Mouse (Mus musculus): ENCODE results near the gene Slc39a13. TPM values are rescaled to one million over a fixed set of nuclear protein-coding genes. Genes with fewer than 3 reads are reported as not detected.
"Not testable (repeated sequence)": the region's sequence is repeated elsewhere in the genome, so short reads cannot be mapped to it uniquely, and the experiment has no call there.

The Slc39a13 gene
- polyA plus RNA-seq, 1 experiment from 2014 or later = 31.6 TPM

GRCm38 (mm10) chr2:91053181-91053933, 16.9 kb downstream of the Slc39a13 start:
- peak overlapping the region; percentile 75 for H3K4me3 ChIP-seq
- peaks cover 44% of the 10 kb centered on the region for H3K36me3 ChIP-seq
- DNase-seq (ENCODE audit: low spot score) = no peak
- H3K27ac ChIP-seq = peak overlapping the region; percentile 90
- WGBS = 0% methylated on average over 6 of the region's 6 CpGs
- no peaks in the 10 kb centered on the region for H3K9me3 ChIP-seq (replicated peaks)
- H3K4me1 ChIP-seq = peaks cover 13% of the 10 kb centered on the region
- no peaks in the 10 kb centered on the region for H3K27me3 ChIP-seq (ENCODE audit: low read depth, poor library complexity, severe bottlenecking)

GRCm38 (mm10) chr2:91052752-91053151, 17.5 kb downstream of the Slc39a13 start:
- DNase-seq (ENCODE audit: low spot score) = no peak
- Histone ChIP-seq H3K4me3 (peak overlapping the region; percentile 75), H3K27ac (no peak overlapping the region), H3K9me3 (replicated peaks) (no peaks in the 10 kb centered on the region), H3K36me3 (peaks cover 38% of the 10 kb centered on the region), H3K4me1 (peaks cover 14% of the 10 kb centered on the region), H3K27me3 (ENCODE audit: low read depth, poor library complexity, severe bottlenecking) (no peaks in the 10 kb centered on the region)
- WGBS = 72% methylated on average over 2 of the region's 2 CpGs

GRCm38 (mm10) chr2:91051917-91052316, 18.3 kb downstream of the Slc39a13 start:
- Histone ChIP-seq H3K9me3 (replicated peaks) (no peaks in the 10 kb centered on the region), H3K4me1 (peaks cover 19% of the 10 kb centered on the region), H3K27ac (no peak overlapping the region), H3K36me3 (peaks cover 29% of the 10 kb centered on the region), H3K4me3 (no peak overlapping the region), H3K27me3 (ENCODE audit: low read depth, poor library complexity, severe bottlenecking) (no peaks in the 10 kb centered on the region)
- DNase-seq (ENCODE audit: low spot score) = no peak
- 87% methylated on average over 3 of the region's 3 CpGs for WGBS

- no peak overlapping the region for H3K27ac ChIP-seq
- DNase-seq (ENCODE audit: low spot score) = no peak
- no peaks in the 10 kb centered on the region for H3K27me3 ChIP-seq (ENCODE audit: low read depth, poor library complexity, severe bottlenecking)
- H3K36me3 ChIP-seq = peaks cover 8% of the 10 kb centered on the region
- no peak overlapping the region for H3K4me3 ChIP-seq
- 70% methylated on average over 9 of the region's 9 CpGs for WGBS
- H3K4me1 ChIP-seq = peaks cover 21% of the 10 kb centered on the region
- no peaks in the 10 kb centered on the region for H3K9me3 ChIP-seq (replicated peaks)
Observed at GRCm38 (mm10) chr2:91047359-91047758, 22.9 kb downstream of the Slc39a13 start.

GRCm38 (mm10) chr2:91045805-91046204, 24.4 kb downstream of the Slc39a13 start:
- not testable (repeated sequence) for DNase-seq (ENCODE audit: low spot score); H3K36me3 ChIP-seq; H3K4me3 ChIP-seq; H3K9me3 ChIP-seq (replicated peaks); H3K27me3 ChIP-seq (ENCODE audit: low read depth, poor library complexity, severe bottlenecking)
- H3K4me1 ChIP-seq = peaks cover 21% of the 10 kb centered on the region
- 76% methylated on average over 1 of the region's 1 CpGs for WGBS
- H3K27ac ChIP-seq = peak overlapping the region; percentile 46; the same call in 1 of the 2 replicates

GRCm38 (mm10) chr2:91044727-91045126, 25.5 kb downstream of the Slc39a13 start:
- peak overlapping the region; percentile 46; the same call in 1 of the 2 replicates for H3K27ac ChIP-seq
- DNase-seq (ENCODE audit: low spot score) = no peak
- peaks cover 21% of the 10 kb centered on the region for H3K4me1 ChIP-seq
- H3K4me3 ChIP-seq = no peak overlapping the region
- H3K27me3 ChIP-seq (ENCODE audit: low read depth, poor library complexity, severe bottlenecking) = no peaks in the 10 kb centered on the region
- H3K36me3 ChIP-seq = no peaks in the 10 kb centered on the region
- no peaks in the 10 kb centered on the region for H3K9me3 ChIP-seq (replicated peaks)
- 79% methylated on average over 13 of the region's 13 CpGs for WGBS

GRCm38 (mm10) chr2:91042651-91043398, 27.4 kb downstream of the Slc39a13 start:
- DNase-seq (ENCODE audit: low spot score) = no peak
- Histone ChIP-seq H3K9me3 (replicated peaks) (no peaks in the 10 kb centered on the region), H3K36me3 (no peaks in the 10 kb centered on the region), H3K4me1 (peaks cover 21% of the 10 kb centered on the region), H3K27me3 (ENCODE audit: low read depth, poor library complexity, severe bottlenecking) (no peaks in the 10 kb centered on the region), H3K27ac (no peak overlapping the region), H3K4me3 (no peak overlapping the region)
- 67% methylated on average over 21 of the region's 21 CpGs for WGBS

- Histone ChIP-seq H3K36me3 (no peaks in the 10 kb centered on the region), H3K4me1 (peaks cover 14% of the 10 kb centered on the region), H3K27me3 (ENCODE audit: low read depth, poor library complexity, severe bottlenecking) (no peaks in the 10 kb centered on the region), H3K4me3 (no peak overlapping the region), H3K9me3 (replicated peaks) (no peaks in the 10 kb centered on the region), H3K27ac (no peak overlapping the region)
- WGBS = 80% methylated on average over 8 of the region's 8 CpGs
- no peak for DNase-seq (ENCODE audit: low spot score)
Observed at GRCm38 (mm10) chr2:91041786-91042185, 28.4 kb downstream of the Slc39a13 start.

- DNase-seq (ENCODE audit: low spot score) = no peak
- no peaks in the 10 kb centered on the region for H3K9me3 ChIP-seq (replicated peaks)
- H3K4me3 ChIP-seq = no peak within 1 kb of the TSS
- no peaks in the 10 kb centered on the region for H3K36me3 ChIP-seq
- 68% methylated on average over 9 of the region's 9 CpGs for WGBS
- H3K27me3 ChIP-seq (ENCODE audit: low read depth, poor library complexity, severe bottlenecking) = no peaks in the 10 kb centered on the region
- H3K27ac ChIP-seq = peak within 1 kb of the TSS; percentile 31
- H3K4me1 ChIP-seq = peaks cover 7% of the 10 kb centered on the region
Observed at GRCm38 (mm10) chr2:91035385-91035784, 34.8 kb downstream of the Slc39a13 start, which contains the start of gene Rapsn. Rapsn (plus strand) TSS chr2:91035620.

- DNase-seq (ENCODE audit: low spot score) = no peak
- H3K4me3 ChIP-seq = no peak overlapping the region
- H3K36me3 ChIP-seq = no peaks in the 10 kb centered on the region
- H3K9me3 ChIP-seq (replicated peaks) = no peaks in the 10 kb centered on the region
- H3K27ac ChIP-seq = no peak overlapping the region
- 15% methylated on average over 3 of the region's 3 CpGs for WGBS
- peaks cover 7% of the 10 kb centered on the region for H3K4me1 ChIP-seq
- no peaks in the 10 kb centered on the region for H3K27me3 ChIP-seq (ENCODE audit: low read depth, poor library complexity, severe bottlenecking)
Observed at GRCm38 (mm10) chr2:91033000-91033399, 37.2 kb downstream of the Slc39a13 start.

GRCm38 (mm10) chr2:91031216-91031615, 39.0 kb downstream of the Slc39a13 start:
- no peak overlapping the region for H3K4me3 ChIP-seq
- H3K9me3 ChIP-seq (replicated peaks) = no peaks in the 10 kb centered on the region
- H3K27ac ChIP-seq = no peak overlapping the region
- no peak for DNase-seq (ENCODE audit: low spot score)
- no peaks in the 10 kb centered on the region for H3K27me3 ChIP-seq (ENCODE audit: low read depth, poor library complexity, severe bottlenecking)
- no peaks in the 10 kb centered on the region for H3K36me3 ChIP-seq
- 83% methylated on average over 4 of the region's 4 CpGs for WGBS
- H3K4me1 ChIP-seq = peaks cover 7% of the 10 kb centered on the region

GRCm38 (mm10) chr2:91027391-91028214, 42.6 kb downstream of the Slc39a13 start:
- no peak overlapping the region for H3K4me3 ChIP-seq
- 93% methylated on average over 9 of the region's 9 CpGs for WGBS
- H3K27me3 ChIP-seq (ENCODE audit: low read depth, poor library complexity, severe bottlenecking) = no peaks in the 10 kb centered on the region
- H3K9me3 ChIP-seq (replicated peaks) = no peaks in the 10 kb centered on the region
- H3K27ac ChIP-seq = no peak overlapping the region
- H3K4me1 ChIP-seq = no peaks in the 10 kb centered on the region
- DNase-seq (ENCODE audit: low spot score) = no peak
- H3K36me3 ChIP-seq = no peaks in the 10 kb centered on the region
